Mouse (Mus musculus) intestine, embryonic 16.5 days (tissue): ENCODE measurements around the gene Shprh. TPM values are rescaled to one million over a fixed set of nuclear protein-coding genes. Genes with fewer than 3 reads are reported as not detected.
"Not testable (repeated sequence)": the region's sequence is repeated elsewhere in the genome, so short reads cannot be mapped to it uniquely, and the experiment has no call there.

ENCODE experiments used
- ATAC-seq: fragments of 200-750 bp; cut with Nextera tagmentation; 2 replicates; pipeline ENCODE4 v1.8.0; 2017; ENCODE audit warnings: moderate TSS enrichment, moderate library complexity
- H3K27ac ChIP-seq: fragments of 300-500 bp; sonication (generic); 2 replicates; pipeline ENCODE4 v1.5.1; 2014; ENCODE audit warnings: mild to moderate bottlenecking, low read length
- H3K27me3 ChIP-seq: fragments of 300-500 bp; sonication (generic); replicated peaks from 2 replicates; pipeline ENCODE4 v1.6.1; 2014; ENCODE audit warnings: low read length, control low read depth, mixed read lengths; ENCODE audit not compliant: control insufficient read depth, insufficient read depth
- H3K36me3 ChIP-seq: fragments of 300-500 bp; sonication (generic); 2 replicates; pipeline ENCODE4 v1.6.1; 2014; ENCODE audit warnings: low read length, control low read depth; ENCODE audit not compliant: control insufficient read depth, insufficient read depth
- H3K4me1 ChIP-seq: fragments of 300-500 bp; sonication (generic); 2 replicates; pipeline ENCODE4 v1.6.1; 2014; ENCODE audit warnings: low read length, control low read depth, mixed read lengths; ENCODE audit not compliant: control insufficient read depth, insufficient read depth
- H3K4me2 ChIP-seq: fragments of 300-500 bp; sonication (generic); 2 replicates; pipeline ENCODE4 v1.6.1; 2014; ENCODE audit warnings: low read depth, low read length, control low read depth
- H3K4me3 ChIP-seq: fragments of 300-500 bp; sonication (generic); 2 replicates; pipeline ENCODE4 v1.5.1; 2014; ENCODE audit warnings: mild to moderate bottlenecking, low read length
- H3K9ac ChIP-seq: fragments of 300-500 bp; sonication (generic); 2 replicates; pipeline ENCODE4 v1.6.1; 2014; ENCODE audit warnings: low read depth, low read length
- H3K9me3 ChIP-seq: fragments of 300-500 bp; sonication (generic); 2 replicates; pipeline ENCODE4 v1.6.1; 2016; ENCODE audit warnings: low read length, control low read depth; ENCODE audit not compliant: control insufficient read depth
- WGBS: fragments of 180-500 bp; shearing (Covaris S2); extraction: QIAGEN DNeasy Blood & Tissue Kit; methylation state at CpG from one replicate; pipeline ENCODE4 v1.1.7; 2014; 5-methylcytosine and 5-hydroxymethylcytosine counted together
- polyA plus RNA-seq: library from polyadenylated mRNA; unstranded; fragments of >200 nt; fragmentation: Nextera tagmentation; extraction: Ambion mirVana; gene quantifications from 2 replicates; pipeline ENCODE4 v1.2.1, GENCODE M21; 2015

Gene Shprh
- polyA plus RNA-seq, 1 experiment from 2014 or later, result 9.6 TPM

GRCm38 (mm10) chr10:11171615-11172014 is 22.4 kb downstream of the Shprh start:
- Histone ChIP-seq H3K36me3 (peaks cover 8% of the 10 kb centered on the region), H3K27me3 (no peaks in the 10 kb centered on the region), H3K4me2 (no peak overlapping the region), H3K4me3 (no peak overlapping the region), H3K4me1 (no peaks in the 10 kb centered on the region), H3K9me3 (no peaks in the 10 kb centered on the region), H3K27ac (no peak overlapping the region), H3K9ac (no peak overlapping the region)
- WGBS, result 91% methylated on average over 4 of the region's 4 CpGs
- ATAC-seq, result no peak

- Histone ChIP-seq H3K9me3 (no peaks in the 10 kb centered on the region), H3K9ac (no peak overlapping the region), H3K4me2 (no peak overlapping the region), H3K4me3 (no peak overlapping the region), H3K27me3 (no peaks in the 10 kb centered on the region), H3K27ac (no peak overlapping the region), H3K36me3 (peaks cover 9% of the 10 kb centered on the region), H3K4me1 (no peaks in the 10 kb centered on the region)
- peak; percentile 60 for ATAC-seq
Observed at GRCm38 (mm10) chr10:11172519-11172918, 23.3 kb downstream of the Shprh start.

DNA sequence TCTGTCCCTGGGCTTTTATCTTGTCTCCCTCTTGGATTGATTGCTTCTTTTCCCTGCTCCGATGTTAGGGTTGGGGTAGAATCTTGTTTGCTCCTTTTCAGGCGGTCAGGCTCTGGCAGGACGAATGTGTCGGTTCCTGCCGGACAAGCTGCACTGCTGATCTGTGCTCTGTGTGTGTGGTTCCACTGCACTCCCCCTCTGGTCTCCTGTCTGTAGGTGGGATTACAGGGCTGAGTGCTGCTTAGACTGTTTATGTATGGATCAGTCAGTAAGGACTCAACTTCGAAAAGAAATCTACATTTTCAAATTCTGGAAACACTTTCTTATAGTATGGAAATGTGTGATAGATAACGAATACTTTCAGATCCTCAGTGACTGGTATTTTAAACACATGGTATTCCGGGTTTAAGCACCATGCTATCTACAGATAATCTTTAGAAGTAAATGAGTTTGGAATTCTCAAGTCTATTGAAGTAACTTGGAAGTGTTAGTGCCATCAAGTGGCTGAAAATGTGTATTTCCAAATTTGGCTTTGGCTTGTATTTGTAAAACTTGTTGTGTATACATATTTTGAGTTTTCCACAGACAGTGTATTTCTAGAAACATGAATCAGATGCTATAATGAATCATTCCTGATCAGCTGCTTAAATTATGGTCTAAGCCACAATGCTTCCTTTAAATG is 26.7 kb downstream of the Shprh start:
- H3K9me3 ChIP-seq, result no peaks in the 10 kb centered on the region
- no peak overlapping the region for H3K9ac ChIP-seq
- no peak overlapping the region for H3K27ac ChIP-seq
- H3K4me2 ChIP-seq, result no peak overlapping the region
- no peak for ATAC-seq
- no peak overlapping the region for H3K4me3 ChIP-seq
- H3K4me1 ChIP-seq, result no peaks in the 10 kb centered on the region
- WGBS, result 82% methylated on average over 8 of the region's 8 CpGs
- H3K36me3 ChIP-seq, result peaks cover 5% of the 10 kb centered on the region; the same call in 1 of the 2 replicates
- no peaks in the 10 kb centered on the region for H3K27me3 ChIP-seq

DNA sequence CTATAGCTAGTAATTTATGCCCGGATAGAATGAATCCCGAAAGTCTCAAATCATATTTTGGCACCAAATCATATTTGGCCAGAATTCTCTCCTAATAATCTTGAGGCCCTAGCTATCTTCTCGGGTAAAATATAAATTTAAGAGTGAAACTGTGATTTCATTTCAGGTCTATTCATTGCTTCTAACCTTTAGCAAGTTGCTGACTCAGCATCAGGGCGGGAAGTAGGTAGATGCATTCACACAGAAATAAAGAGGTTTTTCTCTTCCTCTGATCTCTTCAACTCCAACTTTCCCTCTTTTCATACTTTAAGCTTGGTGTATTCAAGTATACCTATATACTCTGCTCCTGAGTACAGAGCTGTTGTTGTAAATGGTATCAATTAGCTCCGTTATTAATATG is 30.9 kb downstream of the Shprh start:
- Histone ChIP-seq H3K27me3 (no peaks in the 10 kb centered on the region), H3K36me3 (peaks cover 5% of the 10 kb centered on the region; the same call in 1 of the 2 replicates), H3K4me1 (no peaks in the 10 kb centered on the region), H3K9ac (no peak overlapping the region), H3K4me3 (no peak overlapping the region), H3K27ac (no peak overlapping the region), H3K9me3 (no peaks in the 10 kb centered on the region), H3K4me2 (no peak overlapping the region)
- WGBS, result 92% methylated on average over 5 of the region's 5 CpGs
- ATAC-seq, result no peak

GRCm38 (mm10) chr10:11197341-11197740 is 48.1 kb downstream of the Shprh start:
- Histone ChIP-seq H3K9me3 (no peaks in the 10 kb centered on the region), H3K4me2 (no peak overlapping the region), H3K4me3 (no peak overlapping the region), H3K36me3 (peaks cover 9% of the 10 kb centered on the region; the same call in 1 of the 2 replicates), H3K27ac (no peak overlapping the region), H3K4me1 (no peaks in the 10 kb centered on the region), H3K27me3 (no peaks in the 10 kb centered on the region), H3K9ac (no peak overlapping the region)
- no peak for ATAC-seq
- 92% methylated on average over 1 of the region's 1 CpGs for WGBS

DNA sequence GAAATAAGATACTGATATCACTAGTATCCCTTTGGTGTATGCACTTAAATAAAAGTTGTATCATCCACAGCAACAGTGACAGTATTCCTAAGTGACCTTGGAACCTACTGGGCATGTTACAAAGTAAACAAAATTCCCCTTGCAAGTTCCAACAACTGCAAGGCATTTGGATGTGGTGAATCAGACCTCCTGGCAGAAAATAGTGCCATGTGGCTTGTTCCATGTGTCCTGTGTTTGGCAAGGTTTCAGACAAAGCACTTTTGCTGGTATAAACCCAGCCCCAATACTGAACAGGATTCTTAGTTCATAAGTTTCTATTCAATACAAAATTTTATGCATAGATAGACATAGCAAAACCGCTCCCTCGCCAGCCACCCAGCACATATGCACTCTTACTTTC is 49.1 kb downstream of the Shprh start:
- Histone ChIP-seq H3K9ac (no peak overlapping the region), H3K4me3 (no peak overlapping the region), H3K27ac (no peak overlapping the region), H3K4me2 (no peak overlapping the region), H3K4me1 (no peaks in the 10 kb centered on the region), H3K36me3 (peaks cover 12% of the 10 kb centered on the region; the same call in 1 of the 2 replicates), H3K9me3 (no peaks in the 10 kb centered on the region), H3K27me3 (no peaks in the 10 kb centered on the region)
- 90% methylated on average over 2 of the region's 2 CpGs for WGBS
- no peak for ATAC-seq

DNA sequence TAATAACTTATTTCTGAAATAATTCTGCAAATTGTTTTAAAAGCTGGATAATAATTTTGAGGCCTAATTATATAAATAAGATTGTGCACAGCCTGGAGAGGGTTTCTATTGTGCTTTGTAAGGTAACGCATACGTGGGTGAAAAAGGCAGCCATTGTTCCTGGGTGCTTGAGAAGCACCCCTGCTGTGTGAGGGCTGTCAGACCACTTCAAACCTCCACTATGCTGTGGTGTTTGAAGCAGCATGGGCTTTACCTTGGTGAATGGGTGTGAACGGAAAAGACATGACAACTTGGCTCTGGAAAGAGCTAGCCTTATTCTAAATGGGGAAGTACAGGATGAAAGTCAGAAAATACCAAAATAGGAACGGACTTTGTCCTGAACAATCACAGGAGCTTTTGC is 50.8 kb downstream of the Shprh start:
- ATAC-seq, result no peak
- Histone ChIP-seq H3K9me3 (no peaks in the 10 kb centered on the region), H3K4me2 (no peak overlapping the region), H3K9ac (no peak overlapping the region), H3K4me1 (no peaks in the 10 kb centered on the region), H3K27ac (no peak overlapping the region), H3K36me3 (peaks cover 12% of the 10 kb centered on the region; the same call in 1 of the 2 replicates), H3K4me3 (no peak overlapping the region), H3K27me3 (no peaks in the 10 kb centered on the region)
- 80% methylated on average over 4 of the region's 4 CpGs for WGBS

GRCm38 (mm10) chr10:11205883-11206282 is 56.7 kb downstream of the Shprh start:
- WGBS, result 77% methylated on average over 2 of the region's 2 CpGs
- H3K4me1 ChIP-seq, H3K9me3 ChIP-seq, H3K27ac ChIP-seq, H3K4me3 ChIP-seq, H3K9ac ChIP-seq, H3K4me2 ChIP-seq, ATAC-seq, H3K36me3 ChIP-seq, H3K27me3 ChIP-seq: not testable (repeated sequence)

- Histone ChIP-seq H3K27me3 (no peaks in the 10 kb centered on the region), H3K36me3 (no peaks in the 10 kb centered on the region), H3K9me3 (no peaks in the 10 kb centered on the region), H3K4me3 (no peak overlapping the region), H3K9ac (no peak overlapping the region), H3K4me1 (no peaks in the 10 kb centered on the region), H3K4me2 (no peak overlapping the region), H3K27ac (no peak overlapping the region)
- 91% methylated on average over 1 of the region's 1 CpGs for WGBS
- no peak for ATAC-seq
Observed at GRCm38 (mm10) chr10:11208670-11209069, 59.4 kb downstream of the Shprh start.

GRCm38 (mm10) chr10:11212003-11212402 is 62.8 kb downstream of the Shprh start:
- Histone ChIP-seq H3K9ac (no peak overlapping the region), H3K4me1 (no peaks in the 10 kb centered on the region), H3K4me2 (no peak overlapping the region), H3K27me3 (no peaks in the 10 kb centered on the region), H3K27ac (no peak overlapping the region), H3K9me3 (no peaks in the 10 kb centered on the region), H3K36me3 (0 out of 2 replicates have a peak, but pooled peaks cover 4% of the 10 kb centered on the region), H3K4me3 (no peak overlapping the region)
- no peak for ATAC-seq
- 85% methylated on average over 4 of the region's 4 CpGs for WGBS
